Comparison of ENCODE assay signal across 9 mouse cellular contexts in the genomic region with DNA sequence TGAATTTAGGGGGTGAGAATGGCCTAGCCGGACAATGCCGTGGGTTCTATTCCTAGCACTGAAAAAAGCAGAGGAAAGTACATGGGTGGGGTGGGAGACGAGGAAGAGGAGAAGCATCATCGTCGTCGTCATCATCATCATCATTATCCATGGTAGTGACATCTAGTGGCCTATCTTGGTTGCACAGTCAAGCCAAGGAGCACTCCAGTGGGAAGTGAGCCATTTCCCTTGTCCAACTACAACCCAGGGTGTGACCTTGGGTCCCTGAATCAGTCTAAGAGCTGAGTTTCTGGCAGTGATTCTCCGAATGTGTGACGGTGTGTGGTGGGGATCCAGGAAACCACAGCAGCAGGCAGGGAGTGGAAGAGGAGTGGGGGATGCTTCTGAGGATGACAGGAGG. TPM values are rescaled to one million over a fixed set of nuclear protein-coding genes. Genes with fewer than 3 reads are reported as not detected.
DNase-seq lines count a peak whose midpoint lies in the region; ATAC-seq and TF ChIP-seq lines count a peak whose summit lies in the region.
"Had no signal": no experiment of that assay in that cellular context is flagged by ENCODE, and none has a peak within 500 bp of the region (broad histone marks: within the 10 kb centered on the region; RNA-seq: fewer than 3 reads in every experiment).

No protein-coding gene starts in this region.

- WGBS in kidney, embryonic 14.5 days: 56% methylated on average over 8 of the region's 8 CpGs
- 57% methylated on average over 8 of the region's 8 CpGs for WGBS in limb, embryonic 10.5 days

- no peak for TF ChIP-seq RAD21 in CH12.LX (IDR thresholded peaks at IDR 0.05; ENCODE audit: low read depth, low read length)

- no peak for TF ChIP-seq POLR2A in CH12.LX (IDR thresholded peaks at IDR 0.05; ENCODE audit: low read depth, low read length)

- H3K27me3 ChIP-seq in kidney, embryonic 14.5 days (ENCODE audit: control insufficient read depth, insufficient read depth, low read length): no peaks in the 10 kb centered on the region
- peaks cover 10% of the 10 kb centered on the region for H3K27me3 ChIP-seq in CH12.LX (replicated peaks)
- H3K27me3 ChIP-seq in limb, embryonic 10.5 days (ENCODE audit: low read depth, poor library complexity, severe bottlenecking): no peaks in the 10 kb centered on the region
- H3K27me3 ChIP-seq: embryonic facial prominence, embryonic 15.5 days had no signal

- H3K36me3 ChIP-seq in kidney, embryonic 14.5 days (ENCODE audit: control insufficient read depth, insufficient read depth, low read length): no peaks in the 10 kb centered on the region
- no peaks in the 10 kb centered on the region for H3K36me3 ChIP-seq in CH12.LX (replicated peaks in 1 of 2; ENCODE audit: control insufficient read depth in 1 of 2, insufficient read depth in 1 of 2, low read length in 1 of 2)
- H3K36me3 ChIP-seq in limb, embryonic 10.5 days: no peaks in the 10 kb centered on the region
- H3K36me3 ChIP-seq: embryonic facial prominence, embryonic 15.5 days had no signal

- no peak for ATAC-seq in kidney, embryonic 14.5 days (ENCODE audit: low FRiP score, low TSS enrichment)

- no peak overlapping the region for H3K4me3 ChIP-seq in kidney, embryonic 14.5 days (ENCODE audit: low read length)
- H3K4me3 ChIP-seq in CH12.LX (replicated peaks in 1 of 3; ENCODE audit: low read depth in 2 of 3, low read length in 2 of 3, poor library complexity in 1 of 3): no peak overlapping the region
- no peak overlapping the region for H3K4me3 ChIP-seq in limb, embryonic 10.5 days
- H3K4me3 ChIP-seq: embryonic facial prominence, embryonic 15.5 days had no signal

- TF ChIP-seq CTCF in CH12.LX (conservative IDR thresholded peaks at IDR 0.05 in 1 of 2, IDR thresholded peaks at IDR 0.05 in 1 of 2; ENCODE audit: low read depth in 2 of 2, low read length in 2 of 2): peak; percentile 45 to 58; a peak in 3 of 4 replicates

- dilution Hi-C loops in CH12.LX (cut with MboI; ENCODE audit: extremely low pct_ligation_motif_present, extremely low pct_unique_long_range_greater_than_20kb, low sequenced_read_pairs): no loop called here

- H3K27ac ChIP-seq in kidney, embryonic 14.5 days (ENCODE audit: low read depth, low read length): no peak overlapping the region
- H3K27ac ChIP-seq in CH12.LX (ENCODE audit: insufficient read depth, low read depth): no peak overlapping the region
- H3K27ac ChIP-seq in limb, embryonic 10.5 days: no peak overlapping the region
- H3K27ac ChIP-seq: embryonic facial prominence, embryonic 15.5 days had no signal

- peak; percentile 32 for DNase-seq in kidney, adult 18-20 months
- DNase-seq in CH12.LX (ENCODE audit: extremely low read depth) (peak; percentile 19), NIH3T3 (ENCODE audit: low read depth) (peak; percentile 17)
- peak; percentile 39 to 58 for DNase-seq in kidney, postnatal 25 days
- no peak for DNase-seq in urinary bladder, postnatal 36 days (ENCODE audit: low spot score in 2 of 2)
- no peak for DNase-seq in limb, embryonic 10.5 days (ENCODE audit: low spot score)
- DNase-seq in layer of hippocampus, adult 11-12 months (ENCODE audit: low spot score): no peak

- in situ Hi-C loops in CH12.LX (cut with MboI; ENCODE audit: low pct_ligation_motif_present, low pct_unique_long_range_greater_than_20kb, low sequenced_read_pairs): no loop called here

- TF ChIP-seq EP300 in CH12.LX (IDR thresholded peaks at IDR 0.05; ENCODE audit: low read length): no peak

- H3K9me3 ChIP-seq in kidney, embryonic 14.5 days (ENCODE audit: control insufficient read depth, low read length): no peaks in the 10 kb centered on the region
- H3K9me3 ChIP-seq in CH12.LX (replicated peaks; ENCODE audit: low read length): no peaks in the 10 kb centered on the region
- H3K9me3 ChIP-seq in limb, embryonic 10.5 days (replicated peaks): no peaks in the 10 kb centered on the region
- H3K9me3 ChIP-seq: embryonic facial prominence, embryonic 15.5 days had no signal

- no peaks in the 10 kb centered on the region for H3K4me1 ChIP-seq in kidney, embryonic 14.5 days (ENCODE audit: control insufficient read depth, insufficient read depth, low read length)
- peaks cover 4% of the 10 kb centered on the region in 2 experiments; a peak in 1 of 4 replicates for H3K4me1 ChIP-seq in CH12.LX (ENCODE audit: control insufficient read depth in 1 of 2, insufficient read depth in 2 of 2)
- no peaks in the 10 kb centered on the region for H3K4me1 ChIP-seq in limb, embryonic 10.5 days
- H3K4me1 ChIP-seq: embryonic facial prominence, embryonic 15.5 days had no signal

- H3K79me2 ChIP-seq in CH12.LX (replicated peaks; ENCODE audit: control insufficient read depth, extremely low read depth, insufficient read depth, poor library complexity, severe bottlenecking): no peaks in the 10 kb centered on the region

- H3K9ac ChIP-seq in kidney, embryonic 14.5 days (ENCODE audit: low read depth, low read length): no peak overlapping the region
- H3K9ac ChIP-seq in CH12.LX (ENCODE audit: insufficient read depth, low read depth): no peak overlapping the region
- H3K9ac ChIP-seq: embryonic facial prominence, embryonic 15.5 days had no signal

- no peak overlapping the region for H3K4me2 ChIP-seq in kidney, embryonic 14.5 days (replicated peaks; ENCODE audit: low read depth, low read length)
- peak overlapping the region; percentile 30; the same call in 1 of the 2 replicates for H3K4me2 ChIP-seq in CH12.LX (ENCODE audit: insufficient read depth, low read depth, poor library complexity, severe bottlenecking)
- H3K4me2 ChIP-seq: embryonic facial prominence, embryonic 15.5 days had no signal

TF ChIP-seq in CH12.LX, 34 proteins besides CTCF, POLR2A, EP300 and RAD21:
- TF ChIP-seq SMC3 (IDR thresholded peaks at IDR 0.05; ENCODE audit: low read depth, low read length): peak; percentile 18; the same call in 1 of the 2 replicates
- TF ChIP-seq MEF2A (IDR thresholded peaks at IDR 0.05; ENCODE audit: borderline replicate concordance, low read depth, low read length): no peak
TF ChIP-seq in CH12.LX: peak in this region for 1.

RNA-seq across cellular contexts. Expression of gene Zfp507, which starts 7.9 kb away (rescaled TPM):
- 15.2 and 21.7 TPM in 2 replicates for polyA plus RNA-seq in kidney, embryonic 14.5 days (2014; fragmentation: Nextera tagmentation; extraction: Ambion mirVana)
- total RNA-seq in CH12.LX (2012; rRNA removed): 19.5 and 20.1 TPM in 2 replicates
- total RNA-seq in CH12.LX (2014; rRNA removed): 9.2 and 10.4 TPM in 2 replicates
- polyA plus RNA-seq in CH12.LX (2012; ENCODE audit: insufficient read length, low read depth): 17.9 and 19.8 TPM in 2 replicates
- polyA plus RNA-seq in limb, embryonic 10.5 days (2016; fragmentation: Nextera tagmentation; extraction: Ambion mirVana): 22.2 and 23.4 TPM in 2 replicates

RNA-seq across cellular contexts. Expression of gene Dpy19l3, which starts 56.5 kb away (rescaled TPM):
- polyA plus RNA-seq in kidney, embryonic 14.5 days (2014; fragmentation: Nextera tagmentation; extraction: Ambion mirVana): 32.6 and 41.3 TPM in 2 replicates
- total RNA-seq in CH12.LX (2012; rRNA removed) (3.7 and 5.5 TPM in 2 replicates), CH12.LX (2014; rRNA removed) (5.0 and 6.2 TPM in 2 replicates)
- 15.4 and 18.3 TPM in 2 replicates for polyA plus RNA-seq in CH12.LX (2012; ENCODE audit: insufficient read length, low read depth)
- polyA plus RNA-seq in limb, embryonic 10.5 days (2016; fragmentation: Nextera tagmentation; extraction: Ambion mirVana): 30.3 and 33.9 TPM in 2 replicates

Comparison
In these comparisons a context has a peak if more than half of its experiments do, and no peak if none do; other contexts are left out.
1. DNase-seq: peak in kidney, adult 18-20 months (single experiment), CH12.LX (single experiment), NIH3T3 (single experiment) and kidney, postnatal 25 days (2 of 2); none in urinary bladder, postnatal 36 days (0 of 2), limb, embryonic 10.5 days (single experiment) and layer of hippocampus, adult 11-12 months (single experiment).